Mouse (Mus musculus) C3H10T1/2 (cell line): Measurements from ENCODE around the gene Ube2k. TPM values are rescaled to one million over a fixed set of nuclear protein-coding genes. Genes with fewer than 3 reads are reported as not detected.

ENCODE experiments used
- polyA plus RNA-seq, 2 experiments: library from polyadenylated mRNA; unstranded; fragments of >200 nt; fragmentation: generic; extraction: Trizol; gene quantifications; one replicate each; pipeline ENCODE4 v1.2.1; 2012; ENCODE audit warnings: missing spikeins in 2 of 2

The Ube2k gene
- polyA plus RNA-seq, result 10 to 100 TPM; 36.8 to 50.9 TPM

DNA sequence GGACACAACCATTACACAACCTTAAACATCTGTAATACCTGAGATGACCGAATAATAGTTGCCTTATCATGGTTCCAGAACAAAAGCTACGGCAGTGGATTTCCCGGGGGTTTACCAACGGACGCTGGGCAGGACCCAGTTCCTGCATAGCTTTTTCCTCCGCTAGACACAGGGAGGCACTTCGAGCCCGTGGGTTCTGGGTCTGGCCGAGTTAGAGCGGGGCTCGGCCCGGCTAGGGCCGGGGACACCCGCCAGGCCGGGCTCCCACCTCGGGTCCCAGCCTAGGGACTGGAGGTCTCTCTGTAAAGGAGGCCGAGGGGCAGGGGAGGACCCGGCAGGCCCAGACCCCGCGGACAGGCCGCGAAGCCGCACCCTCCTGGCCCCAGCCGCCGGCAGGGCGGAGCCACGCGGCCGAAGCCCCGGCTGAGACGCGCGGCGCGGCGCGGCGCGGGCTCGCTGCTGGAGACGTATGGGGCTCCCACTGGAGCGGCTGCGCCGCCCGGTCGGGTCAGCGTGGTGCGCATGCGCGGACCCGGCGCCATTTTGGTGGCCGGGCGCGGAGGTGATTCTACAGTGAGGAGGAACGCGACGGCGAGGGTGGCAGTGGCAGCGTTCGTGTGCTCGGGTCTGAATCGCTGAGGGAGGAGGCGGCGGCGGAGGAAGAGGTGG, at the start of gene Ube2k, which contains the start of gene Smim14:
Gene Ube2k (plus strand): TSS at position 483 of the 669 bp plus-strand sequence.
Gene Smim14 (minus strand): TSS at position 434 of the 669 bp plus-strand sequence.

DNA sequence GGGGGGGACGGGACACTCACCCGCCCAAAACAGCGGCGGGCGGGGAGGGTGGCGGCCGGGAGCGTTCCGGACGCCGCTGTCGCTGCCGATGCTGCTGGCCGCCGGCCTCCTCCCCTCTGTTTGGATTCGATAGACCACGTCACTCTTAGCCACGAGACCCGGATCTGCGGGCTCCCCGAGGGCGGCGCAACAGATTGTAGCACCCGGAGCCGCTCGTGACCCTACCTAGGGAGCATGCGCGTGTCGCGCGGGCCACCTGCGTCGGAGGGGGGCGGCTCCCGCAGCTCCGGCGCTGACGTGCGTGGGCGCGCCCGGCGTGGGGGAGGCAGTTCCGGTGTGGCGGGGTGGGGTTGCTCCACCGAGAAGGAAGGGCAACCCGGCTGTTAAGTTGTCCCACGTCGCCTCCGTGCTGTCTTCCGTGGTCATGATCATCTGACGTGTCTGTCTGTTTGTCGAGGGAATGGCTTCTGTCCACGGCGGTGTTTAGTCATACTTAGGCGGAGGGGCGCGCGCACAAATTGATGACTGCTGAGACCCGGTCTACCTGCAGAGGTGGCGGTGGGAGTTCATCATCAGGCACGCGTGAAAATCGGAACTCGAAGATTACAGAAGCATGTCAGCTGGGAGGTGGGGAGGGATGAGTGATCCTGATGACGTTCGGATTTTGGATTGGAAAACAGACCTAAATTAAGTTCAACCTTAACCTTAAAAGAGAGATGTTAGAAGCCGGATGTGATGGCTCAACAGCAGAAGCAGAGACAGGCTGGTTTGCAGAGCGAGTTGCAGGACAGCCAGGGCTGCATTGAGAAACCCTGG, 44.1 kb upstream of the Ube2k start, which contains the start of gene Gm43552:
Gene Gm43552 (minus strand): TSS at position 118 of the 816 bp plus-strand sequence.

Other genes starting within 250 kb of the Ube2k start
- gene Rfc1, start 201.6 kb upstream of the Ube2k start, polyA plus RNA-seq, result 10 to 100 TPM in 1 of 2 experiments, 1 to 10 TPM in 1; 2.2 to 10.5 TPM
- gene Klb, start 188.9 kb upstream of the Ube2k start, polyA plus RNA-seq, result under 1 TPM; 0.01 to 0.06 TPM
- 1,000 to 10,000 TPM; 2,406 to 3,209 TPM for gene Rpl9, start 145.8 kb upstream of the Ube2k start, polyA plus RNA-seq
- 10 to 100 TPM in 1 of 2 experiments, 1 to 10 TPM in 1; 5.1 to 19.4 TPM for gene Lias, start 145.7 kb upstream of the Ube2k start, polyA plus RNA-seq
- gene Ugdh, start 101.3 kb upstream of the Ube2k start, polyA plus RNA-seq, result 10 to 100 TPM in 1 of 2 experiments, 1 to 10 TPM in 1; 9.1 to 47.1 TPM
- not detected for gene Gm43552, start 44.4 kb upstream of the Ube2k start, polyA plus RNA-seq
- 10 to 100 TPM; 46.0 to 97.2 TPM for gene Smim14, start within 50 bp of the Ube2k start, polyA plus RNA-seq
- gene Pds5a, start 161.0 kb downstream of the Ube2k start, polyA plus RNA-seq, result 1 to 10 TPM; 1.1 to 9.8 TPM
- 1 to 10 TPM in 1 of 2 experiments, under 1 TPM in 1; 0.06 to 2.3 TPM for gene N4bp2, start 226.3 kb downstream of the Ube2k start, polyA plus RNA-seq